Mouse (Mus musculus) ovary, postnatal 14 days (tissue): ENCODE results near the gene Lgals4.
A peak's percentile ranks its signal among the peaks of the same experiment; 100 is the strongest.

Experiments
- DNase-seq: peaks from one replicate; pipeline ENCODE4 v3.0.0; 2022; ENCODE audit warnings: low spot score

The Lgals4 gene

GRCm38 (mm10) chr7:28822556-28822955, 11.1 kb upstream of the Lgals4 start:
- no peak for DNase-seq

DNA sequence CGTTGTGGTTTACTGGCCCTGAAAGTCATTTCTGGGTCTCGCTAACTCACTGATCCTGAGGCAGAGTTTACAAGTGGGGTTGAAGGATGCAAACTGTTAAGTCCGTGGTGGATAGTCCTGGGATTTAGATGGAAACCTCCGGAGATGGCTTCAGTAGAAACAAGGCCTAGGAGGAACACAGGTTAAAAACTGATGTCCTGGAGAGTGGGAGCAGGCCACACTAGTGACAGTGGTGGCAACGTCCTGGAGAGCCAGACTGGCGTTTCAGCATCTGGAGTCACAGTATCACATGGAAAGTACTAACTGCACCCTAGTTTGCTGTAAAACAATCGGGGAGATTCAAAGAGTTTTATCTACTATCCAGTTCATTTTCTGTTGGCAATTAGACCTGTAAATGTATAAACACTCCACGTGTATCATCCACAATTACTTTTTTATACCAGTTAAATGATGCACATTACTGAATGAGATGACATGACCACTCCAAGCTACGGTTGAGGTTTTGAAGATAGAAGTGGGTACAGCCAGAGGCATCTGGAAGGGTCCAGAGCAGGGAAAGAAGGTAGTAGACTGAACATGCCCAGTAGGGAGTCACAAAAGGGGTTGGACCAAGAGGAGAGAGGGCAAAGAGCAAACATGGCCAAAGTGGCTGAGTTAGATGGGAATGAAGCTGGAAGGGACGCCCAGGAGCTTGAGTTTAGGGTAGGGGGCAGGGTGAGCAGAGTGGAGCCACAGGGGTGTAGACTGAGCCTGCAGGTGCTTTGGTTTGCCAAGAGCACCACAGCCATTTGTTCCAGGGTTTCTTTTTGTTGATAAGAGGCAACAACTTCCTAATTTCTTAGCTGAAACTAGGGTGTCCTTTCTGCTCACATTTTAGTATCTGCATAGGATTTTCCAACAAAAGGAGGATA, 10.4 kb upstream of the Lgals4 start:
- DNase-seq: no peak

GRCm38 (mm10) chr7:28823932-28824331, 9.7 kb upstream of the Lgals4 start:
- DNase-seq: no peak

DNA sequence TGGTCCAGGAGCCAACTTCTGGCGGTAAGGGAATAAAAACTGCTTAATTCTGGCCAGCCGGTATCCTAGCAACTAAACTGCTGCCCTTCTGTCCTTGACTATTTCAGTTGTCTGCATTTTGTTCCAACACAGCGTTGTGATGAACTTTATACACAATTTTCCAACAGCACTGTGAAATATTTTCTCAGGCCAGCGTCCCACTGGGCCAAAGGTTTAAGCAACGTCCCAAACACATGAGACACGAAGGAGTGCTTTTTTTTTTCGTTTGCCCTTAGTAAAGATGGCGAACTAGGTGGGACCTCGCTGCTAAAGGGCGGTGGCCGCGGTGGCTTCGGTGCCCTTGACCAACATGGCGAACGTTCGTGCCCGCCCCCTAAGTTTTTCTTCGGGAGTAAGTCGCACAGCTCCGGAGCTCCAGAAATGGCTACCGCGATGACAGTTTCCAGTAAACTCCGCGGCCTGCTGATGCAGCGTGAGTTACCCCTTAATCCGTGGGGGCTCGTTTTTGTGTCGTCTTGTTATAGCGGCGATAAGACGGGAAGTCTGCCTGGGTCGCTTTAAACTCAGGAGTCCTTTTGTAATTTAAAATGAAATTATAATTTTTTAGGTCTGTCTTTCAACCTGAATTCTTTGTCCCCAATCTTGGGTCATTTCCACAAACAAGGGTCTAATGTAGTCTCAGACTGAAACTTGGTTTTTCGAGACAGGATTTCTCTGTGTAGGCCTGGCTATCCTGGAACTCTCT, 8.5 kb upstream of the Lgals4 start, which contains the start of gene Ech1:
Gene Ech1 (plus strand): TSS at position 277 of the 745 bp plus-strand sequence.
- DNase-seq: peak; percentile 87

DNA sequence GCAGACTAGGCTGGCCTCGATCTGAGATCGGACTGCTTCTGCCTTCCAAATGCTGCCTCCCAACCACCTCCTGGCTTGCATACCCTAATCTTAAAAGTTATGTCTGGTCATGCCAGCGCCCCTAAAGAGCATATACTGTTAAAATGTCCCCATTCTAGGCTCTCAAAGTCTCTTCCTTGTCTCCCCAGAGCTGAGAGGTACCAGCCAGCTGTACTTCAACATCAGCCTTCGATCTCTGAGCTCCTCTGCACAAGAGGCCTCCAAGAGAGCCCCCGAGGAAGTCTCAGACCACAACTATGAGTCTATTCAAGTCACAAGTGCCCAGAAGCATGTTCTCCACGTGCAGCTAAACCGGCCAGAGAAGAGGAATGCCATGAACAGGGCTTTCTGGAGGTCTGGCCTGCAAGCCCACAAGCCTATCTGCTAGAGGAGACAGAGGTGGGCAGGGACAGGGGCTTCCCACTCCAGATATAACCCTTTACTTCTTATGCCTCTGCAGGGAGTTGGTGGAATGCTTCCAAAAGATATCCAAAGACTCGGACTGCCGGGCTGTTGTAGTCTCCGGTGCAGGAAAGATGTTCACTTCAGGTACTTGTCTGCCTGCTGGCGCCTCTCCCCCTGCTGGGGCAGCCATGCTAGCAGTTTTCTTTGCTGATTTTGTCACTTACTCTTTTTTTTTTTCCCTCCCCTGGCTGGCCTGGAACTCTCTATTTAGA, 7.8 kb upstream of the Lgals4 start:
- no peak for DNase-seq

DNA sequence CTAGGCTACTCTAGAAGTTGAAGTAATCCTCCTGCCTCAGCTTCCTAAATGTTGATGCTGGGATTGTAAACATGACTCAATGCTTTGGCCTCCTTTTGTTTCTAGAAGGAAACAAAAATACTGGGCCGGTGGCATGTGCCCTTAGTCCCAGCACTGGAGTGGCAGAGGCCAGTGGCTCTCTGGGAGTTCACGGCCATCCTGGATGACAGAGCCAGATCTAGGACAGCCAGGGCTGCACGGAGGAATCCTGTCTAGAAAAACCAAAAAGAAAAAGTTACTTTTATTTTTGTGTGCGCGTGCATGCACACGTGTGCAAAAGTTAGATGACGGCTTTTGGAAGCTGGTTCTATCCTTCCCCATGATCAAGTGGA, 7.3 kb upstream of the Lgals4 start:
- no peak for DNase-seq

GRCm38 (mm10) chr7:28827338-28827737, 6.3 kb upstream of the Lgals4 start:
- no peak for DNase-seq

GRCm38 (mm10) chr7:28829821-28830220, 3.8 kb upstream of the Lgals4 start:
- DNase-seq: no peak

GRCm38 (mm10) chr7:28830981-28831380, 2.7 kb upstream of the Lgals4 start:
- no peak for DNase-seq

DNA sequence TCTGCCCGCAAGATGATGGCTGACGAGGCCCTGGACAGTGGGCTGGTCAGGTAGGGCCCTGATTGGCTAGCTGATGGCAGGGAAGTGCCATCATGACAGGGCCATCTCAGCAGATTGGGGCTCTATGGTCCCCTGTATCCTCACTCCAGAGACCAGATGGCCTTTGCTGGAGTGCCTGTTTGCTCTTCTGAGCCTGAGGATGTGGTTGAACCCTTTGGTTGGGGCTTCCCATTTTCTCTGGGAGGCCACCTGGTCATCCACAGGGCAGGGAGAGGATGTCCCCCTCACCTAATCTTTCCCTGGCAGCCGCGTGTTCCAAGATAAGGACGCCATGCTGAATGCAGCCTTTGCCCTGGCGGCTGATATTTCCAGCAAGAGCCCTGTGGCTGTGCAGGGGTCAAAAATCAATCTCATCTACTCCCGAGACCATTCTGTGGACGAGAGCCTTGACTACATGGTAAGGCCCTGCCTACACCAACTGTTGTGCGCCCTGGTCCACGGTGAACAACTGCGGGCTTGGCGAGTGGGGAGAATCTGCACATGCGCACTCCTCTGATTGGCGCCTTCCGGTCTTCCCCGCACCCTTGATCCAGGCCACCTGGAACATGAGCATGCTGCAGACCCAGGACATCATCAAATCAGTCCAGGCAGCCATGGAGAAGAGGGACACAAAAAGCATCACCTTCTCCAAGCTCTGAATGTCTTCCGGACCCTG, 2.1 kb upstream of the Lgals4 start:
- DNase-seq: no peak

- no peak for DNase-seq
Measured at GRCm38 (mm10) chr7:28832137-28832536, 1.5 kb upstream of the Lgals4 start.

- DNase-seq: no peak
Measured at GRCm38 (mm10) chr7:28836936-28837335, 3.3 kb downstream of the Lgals4 start.

GRCm38 (mm10) chr7:28838331-28838730, 4.7 kb downstream of the Lgals4 start:
- DNase-seq: no peak

DNA sequence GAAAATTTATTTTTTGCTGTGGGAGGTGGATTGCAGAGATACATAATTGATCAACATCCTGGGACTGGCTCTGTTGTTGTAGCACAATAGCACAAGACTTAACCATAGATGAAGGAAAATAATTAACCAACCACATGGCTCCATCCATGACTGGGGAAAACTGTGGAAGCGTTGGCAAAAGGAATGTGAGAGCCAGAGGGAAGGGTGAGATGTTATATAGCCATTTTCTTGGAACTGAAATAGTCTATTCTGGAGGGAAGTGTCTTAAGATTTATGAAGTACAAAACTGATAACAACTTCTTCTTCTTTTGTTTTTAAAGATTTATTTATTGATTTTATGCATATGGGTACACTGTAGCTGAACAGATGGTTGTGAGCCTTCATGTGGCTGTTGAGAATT, 13.6 kb downstream of the Lgals4 start:
- no peak for DNase-seq

DNA sequence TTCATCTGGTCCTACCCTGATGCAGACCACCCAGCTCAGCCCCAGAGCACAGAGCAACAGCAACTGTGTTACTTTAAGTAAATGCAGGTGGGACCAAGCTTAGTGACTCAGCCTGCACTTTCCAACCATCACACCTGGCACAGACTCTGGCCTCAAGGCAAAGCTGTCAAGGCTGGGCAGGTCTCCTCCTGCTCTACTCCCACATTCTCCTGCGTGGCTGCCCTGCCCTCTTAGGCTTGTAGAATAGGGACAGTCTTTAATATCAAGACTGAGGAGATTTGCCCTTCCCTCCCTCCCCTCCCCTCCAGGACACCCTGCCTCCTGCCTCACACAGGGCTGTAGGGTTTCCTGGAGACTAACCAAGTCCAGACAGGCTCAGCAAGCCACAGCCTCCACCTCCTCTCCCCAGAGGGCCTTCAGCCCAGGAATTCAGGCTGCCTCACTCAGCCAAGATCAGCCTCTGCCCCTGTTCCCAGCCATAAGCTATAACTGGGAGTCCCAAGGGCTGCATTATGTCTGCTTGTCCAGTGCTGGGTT, 16.1 kb downstream of the Lgals4 start:
- no peak for DNase-seq

DNA sequence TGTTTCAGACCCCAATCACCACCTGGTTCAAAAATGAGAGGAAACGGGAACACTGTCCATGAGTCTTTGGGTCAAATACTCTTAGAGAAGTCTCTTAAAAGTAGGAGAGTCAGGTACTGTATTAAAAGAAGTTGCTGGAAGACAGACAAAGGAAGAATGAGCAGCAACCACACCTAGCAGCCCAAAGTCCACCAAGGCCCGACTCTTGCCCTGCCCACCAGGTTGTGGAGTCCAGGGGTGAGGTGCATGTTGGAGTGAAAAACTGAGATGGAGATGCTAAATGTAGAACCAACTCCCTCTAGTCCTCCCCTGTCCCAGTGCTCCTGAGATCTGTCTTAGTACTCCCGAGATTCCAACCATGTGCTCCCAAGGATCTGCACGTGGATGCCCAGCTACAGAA, 17.0 kb downstream of the Lgals4 start:
- no peak for DNase-seq

GRCm38 (mm10) chr7:28859953-28860352, 26.3 kb downstream of the Lgals4 start:
- no peak for DNase-seq

DNA sequence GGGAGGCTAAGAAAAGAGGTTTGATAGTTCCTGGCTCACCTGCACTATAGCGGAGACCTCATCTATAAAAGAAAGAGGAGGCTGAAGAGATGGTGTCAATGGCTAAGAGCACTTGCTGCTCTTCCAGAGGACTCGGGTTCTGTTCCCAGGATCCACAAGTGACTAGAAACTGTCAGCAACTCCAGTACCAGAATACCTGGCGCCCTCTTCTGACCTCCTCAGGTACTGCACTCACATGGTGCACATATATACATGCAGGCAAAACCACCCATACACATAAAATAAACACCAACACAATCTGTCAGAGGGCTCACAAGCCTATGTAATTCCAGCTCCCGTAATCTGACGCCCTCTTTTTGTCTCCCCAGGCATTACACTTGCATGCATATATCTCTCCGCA, 27.2 kb downstream of the Lgals4 start:
- DNase-seq: no peak

DNA sequence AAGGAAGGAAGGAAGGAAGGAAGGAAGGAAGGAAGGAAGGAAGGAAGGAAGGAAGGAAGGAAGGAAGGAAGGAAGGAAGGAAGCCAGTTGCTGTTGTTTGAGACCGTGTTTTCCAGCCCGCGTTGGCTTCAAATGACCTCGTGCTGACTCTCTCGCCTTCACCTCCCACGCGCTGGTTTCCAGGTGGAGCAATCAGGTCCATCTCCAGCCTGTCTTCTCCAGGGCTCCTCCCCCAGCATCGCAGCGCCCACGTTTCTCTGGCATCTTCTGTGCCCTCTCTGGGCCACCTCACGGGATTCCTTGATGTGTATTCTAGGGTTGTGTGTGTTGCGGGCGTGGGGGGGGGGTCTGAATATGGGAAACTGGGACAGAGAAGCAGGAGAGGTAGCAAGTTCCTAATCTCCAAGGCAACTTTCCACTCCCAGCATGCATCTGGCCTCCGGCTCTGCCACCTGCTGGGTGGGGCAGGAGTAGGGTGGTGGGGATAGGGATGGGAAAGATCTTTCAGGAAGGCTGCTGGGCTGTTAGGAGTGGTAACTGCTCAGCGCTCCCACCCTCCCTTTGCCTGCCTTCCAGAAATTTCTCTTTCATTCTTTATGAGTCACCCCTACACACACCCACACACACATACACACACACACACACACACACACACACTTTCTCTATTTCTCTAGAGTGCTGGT, 29.3 kb downstream of the Lgals4 start:
- no peak for DNase-seq

DNA sequence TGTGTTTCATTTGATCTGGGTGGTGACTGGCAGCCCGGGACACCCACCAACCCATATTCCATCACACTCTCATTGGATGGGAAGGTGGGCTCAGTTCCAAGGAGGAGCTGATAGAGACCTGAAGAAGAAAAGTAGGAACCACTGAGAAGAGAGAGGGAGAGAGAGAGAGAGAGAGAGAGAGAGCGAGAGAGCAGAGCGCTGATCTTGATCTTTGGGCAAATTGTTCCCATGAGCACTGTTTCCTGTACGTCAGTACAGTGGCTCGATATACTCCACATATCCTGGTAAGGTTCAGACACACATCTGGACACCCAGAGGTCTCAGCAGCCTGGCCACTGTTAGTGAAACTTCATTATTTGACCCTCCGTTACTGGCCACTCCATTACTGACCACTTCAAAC, 29.9 kb downstream of the Lgals4 start, which contains the start of gene Lgals7:
Gene Lgals7 (plus strand): TSS at position 314 of the 400 bp plus-strand sequence.
- DNase-seq: no peak

- DNase-seq: no peak
Measured at GRCm38 (mm10) chr7:28864288-28864750, 30.7 kb downstream of the Lgals4 start.
